Mouse (Mus musculus): ENCODE data around the gene Hist1h2ag.

DNA sequence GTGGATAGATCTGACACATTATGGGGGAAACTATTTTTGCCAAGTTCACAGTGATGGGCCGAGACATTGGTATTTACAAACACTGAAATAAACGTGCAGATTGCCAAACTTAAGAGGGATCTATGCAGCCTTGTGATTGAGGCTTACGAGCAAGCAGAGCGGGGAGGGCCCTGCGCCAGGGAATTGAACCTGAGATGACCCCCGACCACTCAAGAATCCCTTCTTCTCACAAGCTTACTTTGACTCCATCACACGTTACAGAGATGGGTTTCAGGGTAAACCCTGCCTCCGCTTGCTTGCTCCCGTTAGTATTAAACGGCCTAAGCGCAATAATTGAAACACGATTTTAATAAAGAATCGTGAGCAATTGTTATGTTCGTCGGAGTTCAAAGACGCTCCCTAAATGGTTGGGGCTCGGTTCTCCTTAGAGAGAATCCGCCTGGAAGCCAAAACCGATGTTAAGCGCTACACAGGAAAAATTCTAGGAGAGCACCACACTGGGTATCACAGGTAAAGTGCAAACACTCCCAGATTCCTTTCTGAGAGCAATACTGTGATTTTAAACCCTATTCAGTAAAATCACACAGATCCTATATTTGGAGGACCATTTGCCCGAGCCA is 45.4 kb downstream of the Hist1h2ag start:
- no peak for TF ChIP-seq CTCF (IDR thresholded peaks at IDR 0.05; ENCODE audit: borderline replicate concordance, insufficient read depth, low read depth, low read length)
- no peak for TF ChIP-seq POLR2A (IDR thresholded peaks at IDR 0.05; ENCODE audit: borderline replicate concordance, insufficient read depth, low read length)
